Mouse (Mus musculus): ENCODE data around the gene Pwp2.

- TF ChIP-seq CTCF (conservative IDR thresholded peaks at IDR 0.05; ENCODE audit: low read length) (no peak), NANOG (IDR thresholded peaks at IDR 0.05; ENCODE audit: borderline replicate concordance, low read length) (no peak)
Measured at GRCm38 (mm10) chr10:78182321-78182720, 2.6 kb downstream of the Pwp2 start.

Measured in E14TG2a.4 (cell line).